Mouse (Mus musculus) thymus, adult 2 months (tissue): Measurements from ENCODE around the gene Adarb2.

ENCODE experiments used
- CTCF ChIP-seq: fragments of 200-500 bp; IDR thresholded peaks from 2 replicates; pipeline ENCODE4 v1.5.1; 2012; ENCODE audit warnings: mild to moderate bottlenecking, control low read depth, low read length, moderate library complexity, borderline replicate concordance; ENCODE audit not compliant: control insufficient read depth, poor library complexity, insufficient read depth; ENCODE audit errors: extremely low read depth
- POLR2A ChIP-seq: fragments of 200-500 bp; IDR thresholded peaks from 2 replicates; pipeline ENCODE4 v1.6.1; 2012; ENCODE audit warnings: mild to moderate bottlenecking, low read length, control low read depth, moderate library complexity; ENCODE audit not compliant: control insufficient read depth, poor library complexity, insufficient read depth; ENCODE audit errors: extremely low read depth

DNA sequence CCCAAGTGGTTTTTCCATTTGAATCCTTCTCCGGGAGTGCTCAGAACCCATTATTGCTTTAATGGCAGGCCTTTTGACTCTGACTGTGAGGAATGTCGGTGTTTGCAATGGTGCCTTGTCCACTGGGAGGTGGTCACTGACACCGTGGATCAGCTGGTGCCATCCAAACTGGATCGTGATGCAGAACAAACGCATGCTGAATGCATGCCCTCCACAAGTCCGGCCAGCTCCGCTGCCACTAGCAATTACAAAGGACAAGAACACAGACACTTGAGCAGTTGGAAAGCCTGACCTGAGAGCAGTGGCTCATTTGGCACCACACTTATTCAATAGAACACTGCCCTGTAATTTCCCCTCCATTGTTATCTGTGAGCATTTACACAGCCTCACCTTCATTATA lies 10.7 kb upstream of the Adarb2 start:
- TF ChIP-seq POLR2A (no peak), CTCF (no peak)
